In the genomic region with DNA sequence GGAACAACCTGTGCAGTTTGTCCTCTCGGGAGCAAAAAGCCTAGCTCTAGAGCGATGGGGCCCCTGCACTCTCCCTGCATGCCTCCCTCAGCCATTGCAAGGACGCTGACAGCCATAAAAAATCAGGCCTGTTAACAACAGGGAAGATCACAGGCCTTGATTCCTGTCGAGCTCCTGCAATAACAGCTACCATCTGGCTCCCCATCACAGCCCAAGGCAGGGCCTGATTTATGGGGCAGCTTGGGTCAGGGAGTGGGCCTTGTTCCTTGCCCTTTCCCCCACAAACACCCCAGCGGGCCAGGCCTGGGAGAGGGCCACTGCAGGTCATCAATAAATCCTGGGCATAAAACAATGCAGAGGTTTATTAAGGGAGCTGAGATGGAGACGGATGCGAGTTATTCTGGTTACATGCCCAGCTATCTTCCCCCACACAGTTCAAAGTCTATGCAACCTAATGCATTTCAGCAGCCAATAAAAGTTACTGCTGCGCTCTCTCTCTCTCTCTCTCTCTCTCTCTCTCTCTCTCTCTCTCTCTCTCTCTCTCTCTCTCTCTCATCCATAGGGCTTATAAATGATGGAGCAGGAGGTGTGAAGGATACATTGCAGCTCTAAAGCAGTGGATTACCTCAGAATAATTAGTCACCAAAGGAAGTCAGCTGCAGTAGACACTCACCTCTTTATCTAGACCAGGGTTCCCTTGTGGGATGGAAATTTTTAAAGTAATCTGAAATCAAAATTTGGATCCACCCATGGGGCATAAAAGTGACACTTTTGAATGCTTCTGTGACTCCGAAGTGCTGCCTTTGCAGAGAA, we compare ENCODE assay signal across 11 mouse cellular contexts.
DNase-seq lines count a peak whose midpoint lies in the region; ATAC-seq and TF ChIP-seq lines count a peak whose summit lies in the region.
"Had no signal": no experiment of that assay in that cellular context is flagged by ENCODE, and none has a peak within 500 bp of the region (broad histone marks: within the 10 kb centered on the region; RNA-seq: fewer than 3 reads in every experiment).

No protein-coding gene starts in this region.

- WGBS in intestine, postnatal 0 days, result 19% methylated on average over 9 of the region's 9 CpGs

- no peaks in the 10 kb centered on the region; the same call in none of the 2 replicates for H3K4me1 ChIP-seq in intestine, postnatal 0 days (replicated peaks; ENCODE audit: control insufficient read depth, insufficient read depth, low read length)
- H3K4me1 ChIP-seq: forebrain, embryonic 13.5 days had no signal

- no peaks in the 10 kb centered on the region for H3K27me3 ChIP-seq in intestine, postnatal 0 days (replicated peaks; ENCODE audit: control insufficient read depth, insufficient read depth, low read length)

- ATAC-seq in intestine, postnatal 0 days, result peak; percentile 82
- ATAC-seq: forebrain, embryonic 13.5 days had no signal

- H3K9ac ChIP-seq in intestine, postnatal 0 days (ENCODE audit: low read depth, low read length), result no peak overlapping the region
- H3K9ac ChIP-seq: forebrain, embryonic 13.5 days had no signal

- H3K36me3 ChIP-seq in intestine, postnatal 0 days (ENCODE audit: control insufficient read depth, insufficient read depth), result no peaks in the 10 kb centered on the region

- H3K4me2 ChIP-seq in intestine, postnatal 0 days (replicated peaks; ENCODE audit: low read depth), result peak overlapping the region; percentile 22; the same call in 1 of the 2 replicates
- H3K4me2 ChIP-seq: forebrain, embryonic 13.5 days had no signal

- TF ChIP-seq CTCF in intestine, postnatal 0 days (IDR thresholded peaks at IDR 0.05; ENCODE audit: low read depth), result no peak

- no peaks in the 10 kb centered on the region for H3K9me3 ChIP-seq in intestine, postnatal 0 days (ENCODE audit: control insufficient read depth)
- H3K9me3 ChIP-seq: forebrain, embryonic 13.5 days had no signal

- peak; percentile 4 for DNase-seq in left cerebral cortex, postnatal 4 days
- no peak for DNase-seq in left cerebral cortex, postnatal 14 days (ENCODE audit: low spot score in 2 of 2)
- peak; percentile 79 for DNase-seq in embryo, embryonic 11.5 days (ENCODE audit: low read depth, low spot score)
- DNase-seq in neural tube, embryonic 10.5 days (ENCODE audit: extremely low spot score, low spot score), result peak; percentile 91
- DNase-seq in frontal cortex, adult 2 months (ENCODE audit: extremely low spot score in 1 of 2, low spot score in 1 of 2), result no peak
- no peak for DNase-seq in cerebellum, adult 9-10 months
- no peak for DNase-seq in gastrocnemius, adult 18-20 months (ENCODE audit: low spot score)
- DNase-seq: thymus, postnatal 14 days had no signal

- H3K27ac ChIP-seq in intestine, postnatal 0 days (ENCODE audit: low read depth, low read length), result peak overlapping the region; percentile 58; the same call in 1 of the 2 replicates
- H3K27ac ChIP-seq: forebrain, embryonic 13.5 days had no signal

- intact Hi-C loops in left cerebral cortex, postnatal 4 days (cut with DNase I), result no loop called here
- intact Hi-C loops in left cerebral cortex, postnatal 14 days (cut with DNase I), result no loop called here

- H3K4me3 ChIP-seq in intestine, postnatal 0 days (ENCODE audit: low read depth, low read length), result no peak overlapping the region
- H3K4me3 ChIP-seq: forebrain, embryonic 13.5 days; myocyte had no signal

Comparison
In these comparisons a context has a peak if more than half of its experiments do, and no peak if none do; other contexts are left out.
1. DNase-seq: peak in left cerebral cortex, postnatal 4 days (single experiment), embryo, embryonic 11.5 days (single experiment) and neural tube, embryonic 10.5 days (single experiment); none in left cerebral cortex, postnatal 14 days (0 of 2), frontal cortex, adult 2 months (0 of 2), cerebellum, adult 9-10 months (single experiment) and gastrocnemius, adult 18-20 months (single experiment).